Mouse (Mus musculus): Measurements from ENCODE around the gene Sdhaf2. TPM values are rescaled to one million over a fixed set of nuclear protein-coding genes. Genes with fewer than 3 reads are reported as not detected.

Gene Sdhaf2
- total RNA-seq, 2 experiments from 2014 or later, result 73.0 to 105 TPM

Other genes starting within 250 kb of the Sdhaf2 start
- not detected in 2 replicates for gene Dagla, start 221.3 kb downstream of the Sdhaf2 start, total RNA-seq (2014; fragmentation: Nextera tagmentation)
- not detected in 2 replicates for gene Dagla, start 221.3 kb downstream of the Sdhaf2 start, total RNA-seq (2017)
- not detected in 2 replicates for gene Syt7, start 137.1 kb downstream of the Sdhaf2 start, total RNA-seq (2014; fragmentation: Nextera tagmentation)
- gene Syt7, start 137.1 kb downstream of the Sdhaf2 start, total RNA-seq (2017), result not detected in 2 replicates
- not detected in 2 replicates for gene Lrrc10b, start 68.7 kb downstream of the Sdhaf2 start, total RNA-seq (2014; fragmentation: Nextera tagmentation)
- not detected in 2 replicates for gene Lrrc10b, start 68.7 kb downstream of the Sdhaf2 start, total RNA-seq (2017)
- 0.57 TPM in 1 of 2 replicates, not detected in the other for gene Ppp1r32, start 43.2 kb downstream of the Sdhaf2 start, total RNA-seq (2014; fragmentation: Nextera tagmentation)
- gene Ppp1r32, start 43.2 kb downstream of the Sdhaf2 start, total RNA-seq (2017), result not detected in 2 replicates
- 98.2 and 112 TPM in 2 replicates for gene Cpsf7, start 876 bp downstream of the Sdhaf2 start, total RNA-seq (2014; fragmentation: Nextera tagmentation)
- gene Cpsf7, start 876 bp downstream of the Sdhaf2 start, total RNA-seq (2017), result 36.3 and 39.4 TPM in 2 replicates
- gene Tmem216, start 30.1 kb upstream of the Sdhaf2 start, total RNA-seq (2014; fragmentation: Nextera tagmentation), result 9.0 and 14.9 TPM in 2 replicates
- 12.2 and 19.9 TPM in 2 replicates for gene Tmem216, start 30.1 kb upstream of the Sdhaf2 start, total RNA-seq (2017)
- gene Cyb561a3, start 51.0 kb upstream of the Sdhaf2 start, total RNA-seq (2014; fragmentation: Nextera tagmentation), result 17.7 and 27.3 TPM in 2 replicates
- gene Cyb561a3, start 51.0 kb upstream of the Sdhaf2 start, total RNA-seq (2017), result 7.6 and 11.9 TPM in 2 replicates
- gene Tmem138, start 51.2 kb upstream of the Sdhaf2 start, total RNA-seq (2014; fragmentation: Nextera tagmentation), result 24.4 and 51.9 TPM in 2 replicates
- gene Tmem138, start 51.2 kb upstream of the Sdhaf2 start, total RNA-seq (2017), result 7.2 and 8.8 TPM in 2 replicates
- gene Ddb1, start 79.2 kb upstream of the Sdhaf2 start, total RNA-seq (2014; fragmentation: Nextera tagmentation), result 229 and 288 TPM in 2 replicates
- gene Ddb1, start 79.2 kb upstream of the Sdhaf2 start, total RNA-seq (2017), result 535 and 656 TPM in 2 replicates
- 9.0 and 9.6 TPM in 2 replicates for gene Tkfc, start 79.5 kb upstream of the Sdhaf2 start, total RNA-seq (2014; fragmentation: Nextera tagmentation)
- 1.9 and 4.2 TPM in 2 replicates for gene Tkfc, start 79.5 kb upstream of the Sdhaf2 start, total RNA-seq (2017)
- gene Vwce, start 108.1 kb upstream of the Sdhaf2 start, total RNA-seq (2014; fragmentation: Nextera tagmentation), result 0.90 and 0.99 TPM in 2 replicates
- gene Vwce, start 108.1 kb upstream of the Sdhaf2 start, total RNA-seq (2017), result not detected in 2 replicates
- gene Pga5, start 151.9 kb upstream of the Sdhaf2 start, total RNA-seq (2014; fragmentation: Nextera tagmentation), result not detected in 2 replicates
- not detected in 2 replicates for gene Pga5, start 151.9 kb upstream of the Sdhaf2 start, total RNA-seq (2017)
- gene Vps37c, start 162.6 kb upstream of the Sdhaf2 start, total RNA-seq (2014; fragmentation: Nextera tagmentation), result 18.3 and 20.2 TPM in 2 replicates
- 6.9 and 7.8 TPM in 2 replicates for gene Vps37c, start 162.6 kb upstream of the Sdhaf2 start, total RNA-seq (2017)
- gene Cd5, start 212.9 kb upstream of the Sdhaf2 start, total RNA-seq (2014; fragmentation: Nextera tagmentation), result 3.2 and 3.7 TPM in 2 replicates
- not detected in 2 replicates for gene Cd5, start 212.9 kb upstream of the Sdhaf2 start, total RNA-seq (2017)

Measured in megakaryocyte-erythroid progenitor cell, adult 5-6 weeks (primary cell).